Mouse (Mus musculus) T-helper 2 cell (primary cell): Measurements from ENCODE around the gene Lsg1.

Experiments
- in situ Hi-C: fragments of 300-600 bp; cut with MboI, MseI; formaldehyde crosslinking; loops from one replicate; pipeline ENCODE4 v1.15.1; 2025; ENCODE audit warnings: high pct_unique_total_duplicates

Lsg1 gene

GRCm38 (mm10) chr16:30521147-30521546, 66.2 kb downstream of the Lsg1 start:
- in situ Hi-C loops = loop anchor here (5.0 kb wide), 1 partner anchor 269 kb away; no protein-coding TSS in a partner anchor

GRCm38 (mm10) chr16:30520361-30520823, 67.0 kb downstream of the Lsg1 start:
- in situ Hi-C loops = loop anchor here (5.0 kb wide), 1 partner anchor 268 kb away; no protein-coding TSS in a partner anchor

DNA sequence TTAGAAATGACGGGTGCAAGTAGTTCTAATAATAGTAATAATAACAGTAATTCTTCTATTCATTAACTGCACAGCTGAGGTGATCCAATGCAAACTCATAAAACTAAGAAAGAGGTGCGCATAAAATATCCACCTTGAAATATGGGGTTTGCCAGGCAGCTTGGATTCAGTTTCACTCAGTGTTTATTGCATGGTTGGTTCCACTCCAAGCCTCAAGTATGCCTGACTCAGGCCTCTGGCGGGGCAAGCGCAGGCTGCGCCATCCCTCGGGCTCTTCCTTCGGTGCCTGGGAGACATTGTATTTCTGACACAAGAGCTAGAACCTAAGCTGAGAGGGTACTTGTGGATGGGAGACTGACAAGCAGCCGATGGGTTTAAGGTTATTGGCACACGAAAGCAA, 68.8 kb downstream of the Lsg1 start:
- in situ Hi-C loops = no loop called here

DNA sequence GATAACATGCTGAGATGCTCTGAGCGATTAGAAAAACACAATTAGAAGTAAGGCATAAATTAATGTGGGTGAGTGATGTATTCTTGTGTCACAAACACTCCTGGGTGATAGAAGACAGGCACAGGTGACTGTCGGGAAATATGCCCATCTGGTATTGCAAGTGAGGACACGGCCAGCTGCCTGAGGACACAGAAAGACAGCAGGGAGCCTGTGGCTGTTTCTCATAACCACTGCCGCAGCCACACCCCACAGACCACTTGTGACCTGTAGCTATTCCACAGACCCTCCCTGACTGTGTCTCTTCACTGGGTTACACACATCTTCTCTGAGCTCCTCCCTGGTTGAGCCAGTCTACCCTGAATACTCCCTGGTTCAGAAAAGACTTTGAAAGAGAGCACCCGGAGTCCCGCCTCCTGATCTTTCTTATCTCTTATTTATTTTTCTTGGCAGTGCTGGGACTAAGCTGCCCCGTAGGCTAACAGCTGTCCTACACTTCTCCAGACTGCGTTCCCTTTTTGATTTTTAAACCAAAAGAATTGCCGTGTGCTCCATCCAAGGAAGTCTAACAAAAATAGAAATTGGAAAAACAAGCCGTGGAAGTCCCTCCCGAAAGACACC, 69.6 kb downstream of the Lsg1 start:
- in situ Hi-C loops = no loop called here

DNA sequence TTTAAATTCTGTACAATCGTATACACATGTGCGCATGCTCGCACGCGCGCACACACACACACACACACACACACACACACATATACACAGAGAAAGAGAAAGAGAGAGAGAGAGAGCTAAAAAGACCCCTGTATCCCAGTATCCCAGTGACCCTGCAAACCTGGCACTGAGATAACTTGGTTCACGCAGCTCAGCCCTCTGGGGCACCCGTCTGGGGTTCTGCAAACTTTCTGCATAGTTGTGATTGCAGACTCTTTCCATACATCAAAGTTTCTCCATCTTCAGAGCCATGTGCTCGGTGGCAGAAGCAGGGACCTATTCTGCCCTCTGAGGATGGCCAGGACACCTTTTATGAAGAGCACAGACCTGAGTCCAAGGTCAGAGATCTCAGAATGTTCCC, 70.4 kb downstream of the Lsg1 start:
- in situ Hi-C loops = no loop called here

GRCm38 (mm10) chr16:30515418-30515817, 72.0 kb downstream of the Lsg1 start:
- in situ Hi-C loops = no loop called here

GRCm38 (mm10) chr16:30513050-30514024, 74.1 kb downstream of the Lsg1 start:
- in situ Hi-C loops = no loop called here

- in situ Hi-C loops = no loop called here
Observed at GRCm38 (mm10) chr16:30512375-30513049, 74.9 kb downstream of the Lsg1 start.

DNA sequence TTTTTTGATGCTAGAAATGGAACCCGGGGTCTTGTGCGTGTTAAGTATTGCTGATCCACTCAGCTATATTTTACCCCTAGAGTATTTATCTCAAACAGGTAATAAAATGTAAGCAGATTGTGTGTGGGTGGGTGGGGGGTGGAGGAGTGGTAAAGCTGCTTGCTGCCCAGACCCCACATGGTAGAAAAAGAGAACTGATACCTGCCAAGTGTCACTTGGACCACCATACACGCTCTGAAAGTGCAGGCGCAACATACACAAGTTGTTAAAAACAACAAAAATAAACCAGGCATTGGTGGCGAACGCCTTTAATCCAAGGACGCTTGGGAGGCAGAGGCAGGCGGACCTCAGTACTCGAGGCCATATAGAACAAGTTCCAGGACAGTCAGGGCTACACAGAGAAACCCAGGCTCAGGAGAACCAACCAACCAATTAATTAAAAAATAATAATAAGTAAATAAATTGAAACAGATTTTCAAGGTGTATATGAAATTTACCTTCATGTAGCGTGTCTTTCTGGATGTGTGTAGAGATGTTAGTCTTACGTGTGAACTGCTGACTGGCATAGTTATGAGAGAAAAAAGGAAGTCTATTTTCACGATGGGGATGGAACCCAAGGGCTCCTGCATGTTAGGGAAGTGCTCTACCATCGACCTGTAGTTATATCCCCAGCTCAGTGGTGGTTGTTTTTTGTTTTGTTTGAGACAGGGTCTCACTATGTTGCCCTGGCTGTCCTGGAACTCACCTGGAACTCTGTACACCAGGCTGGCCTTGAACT, 75.6 kb downstream of the Lsg1 start:
- in situ Hi-C loops = no loop called here

DNA sequence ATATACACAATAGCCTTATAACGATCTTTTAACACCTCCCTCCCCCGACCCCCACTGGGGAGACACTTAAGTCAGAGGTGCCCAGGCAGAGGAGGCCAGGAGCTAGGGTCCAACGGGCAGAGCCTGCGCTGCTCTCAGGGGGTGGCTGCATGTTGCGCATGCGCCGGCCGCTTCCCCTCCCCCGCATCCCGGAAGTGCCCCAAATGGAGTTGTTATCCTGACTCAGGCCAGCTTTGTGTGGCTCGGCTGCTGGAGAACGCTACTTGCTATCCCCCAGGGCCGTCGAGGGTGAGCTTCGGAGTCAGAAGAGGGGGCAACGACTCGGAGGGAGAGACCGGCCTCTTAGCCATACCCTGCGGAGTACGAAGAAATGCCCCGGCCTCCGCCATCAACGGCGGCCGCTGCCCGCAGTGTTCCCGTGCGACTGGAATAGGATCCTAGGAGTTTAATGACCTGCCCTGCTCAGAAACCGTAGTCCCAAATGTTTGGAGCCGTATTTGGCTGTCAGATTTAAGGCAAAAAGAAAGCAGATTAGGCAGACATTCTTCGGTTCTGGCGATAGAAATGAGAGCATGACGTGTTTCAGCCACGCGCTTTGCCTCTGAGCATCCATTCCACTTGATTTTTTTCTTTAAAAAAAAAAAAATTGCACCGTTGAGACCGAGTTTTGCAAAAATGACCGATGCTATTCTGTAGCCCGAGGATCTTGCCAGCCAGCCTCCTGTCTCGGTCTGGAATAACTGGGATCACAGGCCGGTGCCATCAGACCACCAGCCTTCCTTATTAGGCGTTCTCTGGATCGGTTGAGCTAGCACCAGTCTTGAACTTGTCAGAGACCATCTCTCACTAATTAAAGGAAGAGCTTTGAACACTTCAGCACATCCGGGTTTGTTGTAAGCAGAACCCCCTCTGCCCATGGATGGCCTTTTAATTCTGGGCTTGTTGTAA, 76.6 kb downstream of the Lsg1 start:
- in situ Hi-C loops = no loop called here
